Mouse (Mus musculus) ES-E14 (cell line): ENCODE results near the gene H2-DMa. TPM values are rescaled to one million over a fixed set of nuclear protein-coding genes. Genes with fewer than 3 reads are reported as not detected.

Source experiments
- DNase-seq: peaks from one replicate; pipeline ENCODE4 v3.0.0-alpha.2; 2013; ENCODE audit warnings: low read depth, low spot score
- H3K27ac ChIP-seq: 2 replicates; pipeline ENCODE4 v1.5.1; 2012; ENCODE audit warnings: low read depth, mild to moderate bottlenecking, low read length, moderate library complexity, mixed read lengths; ENCODE audit not compliant: poor library complexity, insufficient read depth, severe bottlenecking
- H3K36me3 ChIP-seq: 2 replicates; pipeline ENCODE4 v1.6.1; 2012; ENCODE audit warnings: mild to moderate bottlenecking, low read length, moderate library complexity, mixed read lengths; ENCODE audit not compliant: control insufficient read depth, poor library complexity, insufficient read depth, severe bottlenecking
- H3K4me1 ChIP-seq, 2 experiments: fragments of 150-350 bp in 1 of 2; sonication (generic) in 1 of 2; 2 replicates each; pipeline ENCODE4 v1.6.1; 2012; ENCODE audit warnings: low read length in 2 of 2, mild to moderate bottlenecking in 1 of 2, mixed read lengths in 1 of 2; ENCODE audit not compliant: control insufficient read depth in 2 of 2, insufficient read depth in 2 of 2, poor library complexity in 1 of 2
- H3K4me3 ChIP-seq, 2 experiments: fragments of 150-350 bp in 1 of 2; sonication (generic) in 1 of 2; 2 replicates each; pipeline ENCODE4 v1.5.1; 2012; ENCODE audit warnings: low read length in 2 of 2, low read depth in 1 of 2, mild to moderate bottlenecking in 1 of 2, mixed read lengths in 1 of 2; ENCODE audit not compliant: insufficient read depth in 1 of 2, poor library complexity in 1 of 2, severe bottlenecking in 1 of 2
- H3K9ac ChIP-seq: 2 replicates; pipeline ENCODE4 v1.6.1; 2012; ENCODE audit warnings: low read depth, mild to moderate bottlenecking, low read length, mixed read lengths; ENCODE audit not compliant: poor library complexity, insufficient read depth, severe bottlenecking
- H3K9me3 ChIP-seq: fragments of 150-350 bp; sonication (generic); 2 replicates; pipeline ENCODE4 v1.6.1; 2012; ENCODE audit warnings: low read depth, mild to moderate bottlenecking, low read length; ENCODE audit not compliant: control insufficient read depth, insufficient read depth
- CHD2 ChIP-seq: IDR thresholded peaks from 2 replicates; pipeline ENCODE4 v1.6.1; 2014; ENCODE audit warnings: mild to moderate bottlenecking, low read depth, low read length, inconsistent platforms
- HCFC1 ChIP-seq: IDR thresholded peaks from 2 replicates; pipeline ENCODE4 v1.6.1; 2012; ENCODE audit warnings: low read length, inconsistent platforms, borderline replicate concordance; ENCODE audit not compliant: insufficient read depth
- MAFK ChIP-seq: IDR thresholded peaks from 2 replicates; pipeline ENCODE4 v1.6.1; 2014; ENCODE audit warnings: mild to moderate bottlenecking, low read depth, low read length, inconsistent platforms; ENCODE audit not compliant: insufficient read depth
- ZC3H11A ChIP-seq: IDR thresholded peaks from 2 replicates; pipeline ENCODE4 v1.6.1; 2012; ENCODE audit warnings: low read depth, mild to moderate bottlenecking, inconsistent platforms, low read length, borderline replicate concordance
- ZNF384 ChIP-seq: IDR thresholded peaks from 2 replicates; pipeline ENCODE4 v1.6.1; 2012; ENCODE audit warnings: low read depth, low read length, inconsistent platforms
- in situ Hi-C, 2 experiments: fragments of 600-800 bp; cut with MboI; formaldehyde crosslinking; loops; one replicate each; pipeline ENCODE4 v1.15.1; 2025; ENCODE audit warnings: low sequenced_read_pairs in 2 of 2, inconsistent platforms in 1 of 2; ENCODE audit not compliant: unreplicated experiment in 2 of 2
- total RNA-seq: library from RNA; depleted of rRNA; stranded (reverse); fragments of 300-350 nt; gene quantifications from 2 replicates; pipeline ENCODE4 v1.2.3, GENCODE M21; 2012

Gene H2-DMa
- total RNA-seq, 1 experiment, result 18.5 TPM

DNA sequence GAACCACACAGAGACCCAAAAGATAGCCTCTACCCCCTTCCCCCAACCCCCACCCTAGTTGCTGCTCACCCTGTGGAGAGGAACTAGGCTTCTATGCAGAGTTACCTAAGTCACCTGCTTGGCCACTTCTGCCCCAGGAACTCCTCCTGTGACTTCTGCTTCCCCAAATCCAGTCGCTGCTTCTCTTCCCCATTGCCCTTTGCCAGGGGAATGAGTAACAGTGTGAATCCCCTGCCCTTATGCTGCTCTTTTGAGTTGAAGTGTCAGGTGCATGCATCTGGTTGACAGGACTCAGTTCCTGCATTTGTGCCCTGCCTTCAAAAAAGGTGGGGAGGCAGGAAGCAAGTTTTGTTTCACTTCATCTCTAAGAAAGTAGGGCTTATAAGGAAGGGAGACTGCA lies 54.7 kb downstream of the H2-DMa start:
- H3K9me3 ChIP-seq, result no peaks in the 10 kb centered on the region
- no peaks in the 10 kb centered on the region for H3K36me3 ChIP-seq
- in situ Hi-C loops, result no loop called here
- no peak for DNase-seq
- TF ChIP-seq ZC3H11A, result no peak
- no peak for TF ChIP-seq MAFK
- no peak for TF ChIP-seq CHD2
- TF ChIP-seq ZNF384, result no peak
- no peak for TF ChIP-seq HCFC1
- H3K4me3 ChIP-seq, result no peak overlapping the region
- no peak overlapping the region for H3K27ac ChIP-seq
- H3K4me1 ChIP-seq, result no peaks in the 10 kb centered on the region
- H3K9ac ChIP-seq, result no peak overlapping the region

GRCm38 (mm10) chr17:34177179-34177578 lies 57.8 kb downstream of the H2-DMa start:
- no peak for DNase-seq
- Histone ChIP-seq H3K9me3 (no peaks in the 10 kb centered on the region), H3K4me3 (no peak overlapping the region), H3K9ac (no peak overlapping the region), H3K4me1 (no peaks in the 10 kb centered on the region), H3K36me3 (no peaks in the 10 kb centered on the region), H3K27ac (no peak overlapping the region)
- in situ Hi-C loops, result no loop called here
- no peak for TF ChIP-seq ZNF384
- TF ChIP-seq ZC3H11A, result no peak
- TF ChIP-seq CHD2, result no peak
- TF ChIP-seq HCFC1, result no peak
- TF ChIP-seq MAFK, result no peak

GRCm38 (mm10) chr17:34179019-34179418 lies 59.7 kb downstream of the H2-DMa start:
- in situ Hi-C loops, result no loop called here
- Histone ChIP-seq H3K9me3 (no peaks in the 10 kb centered on the region), H3K4me3 (no peak overlapping the region), H3K9ac (no peak overlapping the region), H3K4me1 (no peaks in the 10 kb centered on the region), H3K36me3 (no peaks in the 10 kb centered on the region), H3K27ac (no peak overlapping the region)
- TF ChIP-seq HCFC1, result no peak
- TF ChIP-seq ZC3H11A, result no peak
- no peak for TF ChIP-seq ZNF384
- TF ChIP-seq MAFK, result no peak
- TF ChIP-seq CHD2, result no peak
- no peak for DNase-seq

GRCm38 (mm10) chr17:34179913-34180859 lies 60.8 kb downstream of the H2-DMa start:
- H3K4me1 ChIP-seq, result no peaks in the 10 kb centered on the region
- no peak for TF ChIP-seq MAFK
- no peak for TF ChIP-seq CHD2
- TF ChIP-seq ZC3H11A, result no peak
- TF ChIP-seq ZNF384, result no peak
- TF ChIP-seq HCFC1, result no peak
- no peaks in the 10 kb centered on the region for H3K9me3 ChIP-seq
- no peak overlapping the region for H3K9ac ChIP-seq
- no peaks in the 10 kb centered on the region for H3K36me3 ChIP-seq
- no peak overlapping the region for H3K4me3 ChIP-seq
- in situ Hi-C loops, result no loop called here
- DNase-seq, result no peak
- no peak overlapping the region for H3K27ac ChIP-seq
